Mouse (Mus musculus) embryonic fibroblast, embryonic 13.5 days (primary cell): Measurements from ENCODE around the gene Thap7. TPM values are rescaled to one million over a fixed set of nuclear protein-coding genes. Genes with fewer than 3 reads are reported as not detected.
"Not testable (repeated sequence)": the region's sequence is repeated elsewhere in the genome, so short reads cannot be mapped to it uniquely, and the experiment has no call there.

Source experiments
- H3K27ac ChIP-seq: 2 replicates; pipeline ENCODE4 v1.5.1; 2012; ENCODE audit warnings: low read length, control low read depth, inconsistent platforms; ENCODE audit not compliant: insufficient read depth
- H3K4me1 ChIP-seq: 2 replicates; pipeline ENCODE4 v1.6.1; 2011; ENCODE audit warnings: low read length; ENCODE audit not compliant: control insufficient read depth, insufficient read depth
- H3K4me3 ChIP-seq: 2 replicates; pipeline ENCODE4 v1.5.1; 2011; ENCODE audit warnings: mild to moderate bottlenecking, control low read depth, low read length; ENCODE audit not compliant: insufficient read depth
- CTCF ChIP-seq: IDR thresholded peaks from 2 replicates; pipeline ENCODE4 v1.5.1; 2011; ENCODE audit warnings: mild to moderate bottlenecking, control low read depth, low read length, moderate library complexity, borderline replicate concordance; ENCODE audit not compliant: insufficient read depth
- POLR2A ChIP-seq: IDR thresholded peaks from 2 replicates; pipeline ENCODE4 v1.6.1; 2011; ENCODE audit warnings: low read depth, mild to moderate bottlenecking, control low read depth, low read length, moderate library complexity
- polyA plus RNA-seq: library from polyadenylated mRNA; stranded (reverse); fragments of >200 nt; gene quantifications from 2 replicates; pipeline ENCODE4 v1.2.4, GENCODE M21; 2011; ENCODE audit warnings: low read depth; ENCODE audit not compliant: missing spikeins, insufficient read length

Gene Thap7
- polyA plus RNA-seq, 1 experiment, result 23.8 TPM

DNA sequence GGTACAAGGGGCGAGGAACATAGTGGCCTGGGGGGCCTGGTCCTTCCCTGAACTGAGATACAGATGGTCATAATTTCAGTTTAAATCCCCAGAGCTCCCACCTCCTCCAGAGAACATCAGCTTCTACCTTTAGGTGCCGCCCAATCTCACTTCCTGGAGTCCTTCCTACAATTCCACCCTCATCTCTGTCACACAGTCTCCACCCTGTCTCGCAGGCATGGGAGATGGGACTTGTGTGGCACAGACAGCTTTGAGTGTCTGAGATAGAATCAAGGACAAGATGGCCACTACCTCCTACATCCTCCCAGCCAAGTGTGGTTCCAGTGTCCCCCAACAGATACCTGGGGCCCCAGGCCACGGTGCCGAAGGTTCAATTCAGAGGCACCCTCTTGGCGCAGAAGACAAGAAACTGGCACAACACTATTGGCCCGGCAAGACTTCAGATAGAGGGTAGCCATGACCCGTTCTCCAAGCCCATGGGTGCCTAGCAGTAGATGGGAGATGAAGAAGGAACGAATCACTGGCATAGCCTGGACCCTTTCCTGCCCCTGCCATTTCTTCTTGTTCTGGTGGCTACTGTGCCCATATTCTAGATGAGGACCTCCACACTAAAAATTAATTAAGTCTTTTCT, 28.6 kb upstream of the Thap7 start:
- Histone ChIP-seq H3K4me1 (peaks cover 17% of the 10 kb centered on the region), H3K27ac (no peak overlapping the region), H3K4me3 (no peak overlapping the region)
- TF ChIP-seq POLR2A (no peak), CTCF (no peak)

DNA sequence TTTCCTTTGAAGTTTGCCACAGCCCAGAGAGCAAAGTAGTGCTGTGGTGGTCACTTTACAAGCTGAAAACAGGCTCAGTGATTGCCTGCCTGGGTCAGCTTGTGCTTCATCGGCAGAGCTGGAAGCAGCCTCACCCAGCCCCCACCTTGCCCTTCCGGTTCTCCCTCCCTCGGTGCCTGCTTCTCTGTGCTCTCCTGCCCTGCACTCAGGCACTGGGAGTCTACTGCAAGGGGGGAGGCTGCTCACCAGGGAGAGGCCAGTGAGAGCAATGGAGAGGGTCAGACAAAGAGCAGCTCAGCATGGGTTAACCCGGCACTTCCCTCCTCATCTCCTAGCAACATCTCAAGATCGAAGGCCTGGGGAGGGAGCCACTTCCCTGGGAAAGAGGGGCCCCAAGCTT, 27.9 kb upstream of the Thap7 start:
- TF ChIP-seq CTCF, result no peak
- TF ChIP-seq POLR2A, result no peak
- no peak overlapping the region for H3K27ac ChIP-seq
- H3K4me3 ChIP-seq, result no peak overlapping the region
- H3K4me1 ChIP-seq, result peaks cover 13% of the 10 kb centered on the region; the same call in 1 of the 2 replicates

DNA sequence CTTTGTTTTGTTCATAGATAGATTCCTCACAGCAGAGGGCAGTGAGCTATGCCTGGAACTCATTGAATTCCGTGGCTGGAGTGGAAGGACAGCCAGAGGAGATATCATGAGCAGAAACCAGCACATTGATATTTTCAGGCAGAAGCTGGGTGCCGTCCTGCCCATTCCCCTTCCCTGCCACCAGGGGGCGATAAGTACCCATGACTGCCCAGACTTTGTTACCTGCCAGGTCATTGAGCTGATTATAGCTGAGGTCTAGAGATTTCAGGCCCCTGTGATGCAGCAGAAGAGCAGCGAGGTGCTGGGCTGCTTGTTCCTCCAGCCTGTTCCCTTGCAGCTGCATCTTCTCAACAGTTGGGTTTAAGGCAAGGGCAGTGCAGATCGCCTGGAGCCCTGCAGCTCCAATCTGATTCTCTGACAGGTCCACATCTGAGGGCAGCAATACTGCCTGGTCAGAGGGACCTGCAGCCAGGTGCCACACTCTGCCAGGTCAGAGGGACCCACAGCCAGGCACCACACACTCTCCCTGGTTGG, 27.1 kb upstream of the Thap7 start:
- H3K4me1 ChIP-seq, result peaks cover 13% of the 10 kb centered on the region; the same call in 1 of the 2 replicates
- TF ChIP-seq CTCF (peak; percentile 97), POLR2A (no peak)
- no peak overlapping the region for H3K4me3 ChIP-seq
- H3K27ac ChIP-seq, result no peak overlapping the region

DNA sequence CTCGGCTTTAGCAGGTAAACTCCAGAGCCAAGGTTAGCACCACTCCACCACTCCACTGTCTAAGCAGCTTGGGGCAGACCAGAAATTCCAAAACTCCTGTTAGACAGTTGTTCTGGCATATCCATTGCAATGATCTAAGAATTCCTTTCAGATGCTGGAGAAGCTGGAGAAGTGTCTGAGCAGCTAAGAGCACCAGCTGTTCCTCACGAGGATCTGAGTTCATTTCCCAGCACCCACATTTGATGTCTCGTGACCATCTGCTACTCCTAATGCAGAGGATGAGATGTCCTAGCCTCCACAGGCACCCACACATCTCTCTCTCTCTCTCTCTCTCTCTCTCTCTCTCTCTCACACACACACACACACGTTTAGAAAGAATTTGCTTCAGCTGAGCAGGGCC, 26.0 kb upstream of the Thap7 start:
- Histone ChIP-seq H3K27ac (no peak overlapping the region), H3K4me1 (peaks cover 13% of the 10 kb centered on the region; the same call in 1 of the 2 replicates), H3K4me3 (no peak overlapping the region)
- TF ChIP-seq CTCF (no peak), POLR2A (no peak)

DNA sequence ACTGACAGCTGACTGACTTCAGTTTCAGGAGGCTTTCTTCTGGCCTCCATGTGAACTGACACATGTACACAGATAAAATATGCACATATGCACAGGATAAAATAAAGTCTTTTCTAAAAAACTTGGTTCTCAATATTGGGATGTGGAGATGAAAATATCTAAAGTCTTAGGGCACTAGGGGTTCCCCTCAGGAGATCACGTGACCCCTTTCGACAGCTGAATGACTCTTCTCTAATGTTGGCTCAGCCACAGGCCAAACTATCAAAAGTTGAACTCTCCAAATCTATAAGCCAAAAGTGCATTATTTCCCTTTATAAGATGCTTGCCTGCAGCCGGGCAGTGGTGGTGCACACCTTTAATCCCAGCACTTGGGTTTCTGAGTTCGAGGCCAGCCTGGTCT, 25.2 kb upstream of the Thap7 start:
- no peak overlapping the region for H3K27ac ChIP-seq
- no peak overlapping the region for H3K4me3 ChIP-seq
- peaks cover 10% of the 10 kb centered on the region; the same call in 1 of the 2 replicates for H3K4me1 ChIP-seq
- TF ChIP-seq POLR2A (no peak), CTCF (no peak)

DNA sequence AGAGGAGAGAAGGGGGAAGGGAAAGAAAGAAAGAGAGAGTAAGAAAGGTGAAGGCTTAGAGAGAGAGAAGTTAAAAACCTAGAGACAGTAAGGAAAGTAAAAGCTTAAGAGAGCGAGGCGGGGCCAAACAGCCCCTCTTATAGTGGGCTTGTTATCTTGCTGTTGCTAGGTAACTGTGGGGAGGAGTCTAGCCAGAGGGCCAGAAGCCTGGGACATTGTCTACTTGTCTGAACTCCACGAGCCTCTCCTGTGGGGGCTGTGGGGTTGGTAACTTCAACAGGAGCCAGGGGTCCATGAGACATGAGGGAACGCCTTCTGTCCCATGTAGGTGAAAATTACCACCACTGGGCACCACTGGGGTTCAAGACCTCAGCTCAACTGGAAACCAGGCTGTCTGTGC, 23.8 kb upstream of the Thap7 start:
- not testable (repeated sequence) for H3K4me3 ChIP-seq, H3K27ac ChIP-seq

DNA sequence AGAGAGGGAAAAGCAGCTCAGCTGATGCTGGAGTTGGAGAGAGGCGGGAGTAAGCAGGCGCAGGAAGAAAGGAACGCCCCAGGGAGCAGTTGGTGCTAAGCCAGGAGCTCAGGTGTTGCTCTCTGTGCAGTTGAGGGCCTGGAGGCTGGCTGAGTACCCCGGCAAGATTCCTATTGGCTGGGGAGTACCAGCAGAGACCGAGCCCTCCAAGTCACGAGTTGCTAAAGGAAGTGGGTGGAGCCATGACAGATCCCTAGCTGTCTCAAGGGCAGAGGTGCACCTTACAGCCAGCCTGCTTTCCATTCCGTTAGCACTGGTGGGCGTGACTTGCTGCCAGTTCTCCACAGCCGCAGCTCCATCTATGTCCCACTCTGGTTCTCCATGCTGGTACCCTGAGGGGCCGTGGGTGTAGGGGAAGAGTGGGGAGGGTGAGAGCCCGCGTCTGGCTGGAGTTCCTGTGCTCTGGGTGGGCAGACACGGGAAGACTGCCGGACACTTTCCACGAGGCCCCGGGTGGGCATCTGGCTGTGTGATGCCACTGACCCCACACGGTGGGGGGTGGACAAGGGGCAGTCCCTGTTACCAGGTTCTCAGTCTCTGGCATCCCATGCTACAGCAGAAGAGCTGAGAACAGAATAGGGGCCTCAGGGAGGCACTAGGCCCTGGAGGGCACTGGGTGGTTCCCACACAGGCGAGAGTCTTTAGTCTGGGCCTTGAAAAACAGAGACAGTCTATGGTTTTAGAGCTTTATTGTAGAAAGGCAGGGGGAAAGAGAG, 23.2 kb upstream of the Thap7 start:
- H3K27ac ChIP-seq, result no peak overlapping the region
- peaks cover 5% of the 10 kb centered on the region; the same call in 1 of the 2 replicates for H3K4me1 ChIP-seq
- no peak overlapping the region for H3K4me3 ChIP-seq
- TF ChIP-seq CTCF, result no peak
- TF ChIP-seq POLR2A, result no peak

More for the DNA sequence above, 23.8 kb upstream of the Thap7 start:
- H3K4me1 ChIP-seq, result not testable (repeated sequence)

DNA sequence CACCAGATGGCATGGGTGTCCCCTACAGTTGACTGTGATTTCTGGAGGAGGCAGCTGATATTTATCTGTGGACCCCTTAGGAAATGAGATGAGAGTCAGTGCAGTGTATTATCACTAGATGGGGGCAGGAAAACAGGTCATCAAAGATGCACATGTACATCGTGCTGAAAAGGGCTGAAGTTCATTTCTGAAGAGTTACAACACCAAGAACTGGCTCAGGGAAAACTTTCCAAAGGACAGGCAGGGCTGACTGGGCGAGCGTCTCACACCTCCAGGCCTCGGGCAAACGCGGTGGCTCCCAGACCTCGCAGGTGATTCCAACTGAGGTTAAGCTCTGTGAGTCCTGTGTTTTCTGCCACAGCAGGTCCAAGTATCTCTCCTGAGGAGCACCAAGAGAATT, 21.9 kb upstream of the Thap7 start:
- TF ChIP-seq POLR2A (no peak), CTCF (no peak)
- no peak overlapping the region for H3K4me3 ChIP-seq
- H3K27ac ChIP-seq, result no peak overlapping the region
- H3K4me1 ChIP-seq, result no peaks in the 10 kb centered on the region

DNA sequence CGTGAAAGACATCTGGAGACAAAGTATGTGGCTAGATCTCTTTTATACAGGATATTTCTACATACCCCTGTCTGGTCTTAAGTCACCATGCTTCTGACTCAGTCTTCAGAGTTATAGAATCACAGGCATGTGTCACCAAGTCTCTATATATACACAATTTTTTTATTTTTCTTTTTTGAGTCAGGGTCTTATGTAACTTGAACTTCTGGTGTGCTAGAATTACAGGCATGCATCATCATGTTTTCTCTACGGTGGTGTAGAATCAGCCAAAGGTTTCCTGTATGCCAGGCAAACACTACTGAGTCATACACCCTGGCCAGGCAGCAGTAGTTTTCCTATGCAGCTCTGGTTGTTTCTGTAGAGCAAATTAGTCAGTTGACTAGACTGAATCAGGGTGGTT, 11.7 kb upstream of the Thap7 start:
- Histone ChIP-seq H3K27ac (peak overlapping the region; percentile 68), H3K4me1 (peaks cover 13% of the 10 kb centered on the region), H3K4me3 (no peak overlapping the region)
- no peak for TF ChIP-seq POLR2A
- no peak for TF ChIP-seq CTCF

DNA sequence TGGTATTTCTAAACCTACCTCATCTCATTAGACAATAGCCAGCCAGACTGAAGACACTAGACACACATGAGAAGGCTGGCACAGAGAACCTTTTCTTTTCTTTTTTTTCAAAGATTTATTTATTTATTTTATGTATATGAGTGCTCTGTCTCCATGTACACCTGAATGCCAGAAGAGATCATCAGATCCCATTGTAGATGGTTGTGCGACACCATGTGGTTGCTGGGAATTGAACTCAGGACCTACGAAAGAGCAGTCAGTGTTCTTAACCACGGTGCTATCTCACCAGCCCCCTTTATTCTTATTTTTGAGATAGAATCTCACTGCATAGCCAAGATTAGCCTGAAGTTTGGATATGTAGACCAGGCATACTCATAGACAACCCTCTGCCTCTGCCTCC, 5.6 kb upstream of the Thap7 start:
- H3K27ac ChIP-seq, result no peak overlapping the region
- peaks cover 13% of the 10 kb centered on the region for H3K4me1 ChIP-seq
- TF ChIP-seq CTCF, result no peak
- TF ChIP-seq POLR2A, result no peak
- no peak overlapping the region for H3K4me3 ChIP-seq
